Mouse (Mus musculus) myocyte (in vitro differentiated cells): Measurements from ENCODE around the gene Cacnb3. TPM values are rescaled to one million over a fixed set of nuclear protein-coding genes. Genes with fewer than 3 reads are reported as not detected.
A peak's percentile ranks its signal among the peaks of the same experiment; 100 is the strongest.

Experiments used
- H3K27me3 ChIP-seq: one replicate; pipeline ENCODE4 v1.6.1; 2011; ENCODE audit not compliant: control insufficient read depth, insufficient read depth, insufficient read length
- H3K36me3 ChIP-seq: one replicate; pipeline ENCODE4 v1.6.1; 2011; ENCODE audit not compliant: control insufficient read depth, insufficient read depth
- H3K4me2 ChIP-seq: one replicate; pipeline ENCODE4 v1.6.1; 2011; ENCODE audit warnings: low read depth, control low read depth
- H3K4me3 ChIP-seq: one replicate; pipeline ENCODE4 v1.5.1; 2011; ENCODE audit warnings: mild to moderate bottlenecking, control low read depth, moderate library complexity
- H3K79me2 ChIP-seq: one replicate; pipeline ENCODE4 v1.6.1; 2011; ENCODE audit not compliant: control insufficient read depth, insufficient read depth
- H3ac ChIP-seq: one replicate; pipeline ENCODE4 v1.6.1; 2011; ENCODE audit not compliant: control insufficient read depth, insufficient read length
- CEBPB ChIP-seq: IDR thresholded peaks from 2 replicates; pipeline ENCODE4 v1.6.1; 2011; ENCODE audit warnings: mild to moderate bottlenecking, moderate library complexity; ENCODE audit not compliant: poor library complexity, insufficient read depth, severe bottlenecking
- E2F4 ChIP-seq: IDR thresholded peaks from one replicate; pipeline ENCODE4 v1.6.1; 2011; ENCODE audit warnings: mild to moderate bottlenecking, control low read depth, moderate library complexity; ENCODE audit not compliant: insufficient read depth
- MAX ChIP-seq: IDR thresholded peaks from one replicate; pipeline ENCODE4 v1.6.1; 2011; ENCODE audit warnings: low read depth, mild to moderate bottlenecking, control low read depth
- MYOD1 ChIP-seq, 3 experiments: IDR thresholded peaks; one replicate each; pipeline ENCODE4 v1.6.1; 2011; ENCODE audit warnings: control low read depth in 2 of 3, low read depth in 2 of 3, mild to moderate bottlenecking in 2 of 3, moderate library complexity in 1 of 3; ENCODE audit not compliant: insufficient read length in 2 of 3, control insufficient read depth in 1 of 3
- MYOG ChIP-seq, 3 experiments: IDR thresholded peaks; one replicate each; pipeline ENCODE4 v1.6.1; 2011; ENCODE audit warnings: control low read depth in 2 of 3, low read depth in 2 of 3, mild to moderate bottlenecking in 2 of 3; ENCODE audit not compliant: insufficient read length in 2 of 3, control insufficient read depth in 1 of 3, insufficient read depth in 1 of 3
- POLR2A ChIP-seq: IDR thresholded peaks from one replicate; pipeline ENCODE4 v1.6.1; 2011; ENCODE audit warnings: low read depth, mild to moderate bottlenecking, control low read depth, moderate library complexity; ENCODE audit not compliant: insufficient read length
- POLR2AphosphoS2 ChIP-seq: IDR thresholded peaks from one replicate; pipeline ENCODE4 v1.6.1; 2011; ENCODE audit warnings: low read depth, control low read depth; ENCODE audit not compliant: insufficient read length
- REST ChIP-seq: IDR thresholded peaks from one replicate; pipeline ENCODE4 v1.6.1; 2011; ENCODE audit warnings: mild to moderate bottlenecking, control low read depth, moderate library complexity; ENCODE audit not compliant: insufficient read depth, insufficient read length
- SRF ChIP-seq: IDR thresholded peaks from one replicate; pipeline ENCODE4 v1.6.1; 2011; ENCODE audit warnings: low read depth; ENCODE audit not compliant: control insufficient read depth, insufficient read length
- TCF12 ChIP-seq: IDR thresholded peaks from one replicate; pipeline ENCODE4 v1.6.1; 2011; ENCODE audit warnings: mild to moderate bottlenecking, control low read depth; ENCODE audit not compliant: poor library complexity, insufficient read depth, severe bottlenecking
- TCF3 ChIP-seq: IDR thresholded peaks from one replicate; pipeline ENCODE4 v1.6.1; 2011; ENCODE audit warnings: low read depth, control low read depth; ENCODE audit not compliant: insufficient read length
- USF1 ChIP-seq: IDR thresholded peaks from one replicate; pipeline ENCODE4 v1.6.1; 2011; ENCODE audit warnings: low read depth, mild to moderate bottlenecking, control low read depth, moderate library complexity
- polyA plus RNA-seq: library from polyadenylated mRNA; unstranded; fragments of >200 nt; fragmentation: generic; extraction: Trizol; gene quantifications from one replicate; pipeline ENCODE4 v1.2.1, GENCODE M21; 2012; ENCODE audit warnings: missing spikeins

Cacnb3 gene
- polyA plus RNA-seq, 1 experiment, result 80.8 TPM

DNA sequence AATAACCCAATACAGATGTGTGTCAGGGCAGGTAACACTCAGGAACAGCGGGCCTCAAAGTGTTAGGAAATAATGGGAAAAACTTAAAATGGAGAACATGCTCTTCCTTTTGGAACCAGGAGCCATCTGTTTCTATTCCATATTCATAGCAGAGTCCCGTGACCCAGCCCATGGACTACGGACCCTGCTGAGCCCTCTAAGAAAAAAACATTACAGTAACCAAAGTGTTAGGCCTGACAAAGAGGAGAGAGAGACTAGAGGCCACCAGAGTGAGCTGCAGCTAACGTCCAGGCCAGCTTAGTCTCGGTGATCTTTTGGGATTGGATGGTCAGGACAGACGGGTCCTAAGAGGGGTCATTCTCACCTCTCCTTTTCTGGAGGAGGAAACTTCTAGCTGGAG lies 15.7 kb upstream of the Cacnb3 start:
- H3K36me3 ChIP-seq, result no peaks in the 10 kb centered on the region
- no peaks in the 10 kb centered on the region for H3K79me2 ChIP-seq
- H3ac ChIP-seq, result no peak overlapping the region
- TF ChIP-seq POLR2A (no peak), MAX (no peak), REST (no peak), TCF3 (no peak), MYOG (IDR thresholded peaks at IDR 0.05; ENCODE audit: control insufficient read depth in 1 of 3, insufficient read depth in 1 of 3, insufficient read length in 2 of 3, low read depth in 2 of 3) (no peak), USF1 (no peak), CEBPB (no peak), POLR2AphosphoS2 (no peak), SRF (no peak), MYOD1 (IDR thresholded peaks at IDR 0.05; ENCODE audit: control insufficient read depth in 1 of 3, insufficient read length in 2 of 3, low read depth in 2 of 3) (no peak), TCF12 (no peak), E2F4 (no peak)
- no peaks in the 10 kb centered on the region for H3K27me3 ChIP-seq
- H3K4me3 ChIP-seq, result no peak overlapping the region
- no peak overlapping the region for H3K4me2 ChIP-seq

DNA sequence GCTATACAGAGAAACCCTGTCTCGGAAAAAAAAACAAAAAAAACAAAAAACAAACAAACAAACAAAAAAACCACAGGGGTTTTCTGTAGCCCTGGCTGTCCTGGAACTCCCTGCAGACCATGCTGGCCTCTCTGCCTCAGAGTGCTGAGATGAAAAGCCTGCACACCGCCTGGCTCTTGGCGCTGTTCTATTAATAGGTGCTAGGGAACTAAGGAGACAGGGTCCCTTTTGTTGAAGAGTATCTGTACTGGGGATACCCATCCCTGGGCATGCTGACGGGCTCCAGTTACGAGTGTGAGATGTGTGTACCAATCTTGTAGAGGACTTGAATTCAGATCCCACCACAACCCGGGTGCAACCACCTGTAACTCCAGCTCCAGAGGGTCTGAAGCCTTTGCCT lies 14.9 kb upstream of the Cacnb3 start:
- no peak overlapping the region for H3K4me2 ChIP-seq

DNA sequence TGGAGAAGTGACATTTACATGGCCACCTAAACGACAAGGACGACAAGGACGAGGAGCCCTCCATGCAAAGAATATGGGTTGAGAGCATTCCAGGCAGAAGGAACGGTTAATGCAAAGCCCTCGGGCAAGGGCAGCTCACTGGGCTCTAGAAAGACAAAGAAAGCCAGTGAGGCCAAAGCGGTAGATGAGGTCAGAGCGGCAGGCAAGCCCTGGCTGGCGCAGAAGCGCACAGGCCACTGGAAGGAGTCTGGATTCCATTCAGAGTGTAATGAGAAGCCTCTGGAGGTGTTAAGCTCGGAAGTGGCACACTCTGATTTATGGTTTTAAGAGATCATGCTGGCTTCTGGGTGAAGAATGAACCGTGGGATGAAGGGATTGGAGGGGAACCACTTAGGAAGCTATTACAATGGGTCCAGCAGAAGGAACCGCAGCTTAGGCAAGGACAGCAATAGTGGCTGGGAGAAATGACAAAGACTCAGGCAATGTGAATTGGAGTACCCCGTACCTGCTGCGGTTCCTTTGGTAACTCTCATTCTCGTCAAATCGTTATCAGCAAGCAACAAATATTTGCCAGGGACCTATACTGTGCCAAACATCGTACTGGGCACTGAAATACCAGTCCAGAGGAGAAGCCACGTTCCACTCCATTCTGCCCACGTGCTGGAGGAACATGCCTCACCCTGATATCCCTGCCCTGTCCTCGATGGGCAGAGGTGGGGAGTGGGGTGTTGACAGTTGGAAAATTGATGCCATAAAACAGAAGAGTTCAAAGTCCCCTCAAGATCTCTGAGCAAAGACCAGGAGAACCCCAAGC lies 14.1 kb upstream of the Cacnb3 start:
- TF ChIP-seq E2F4, result no peak
- no peak for TF ChIP-seq CEBPB
- TF ChIP-seq POLR2A, result no peak
- no peak for TF ChIP-seq MAX
- TF ChIP-seq TCF3, result no peak
- Histone ChIP-seq H3K4me2 (peak overlapping the region; percentile 70), H3ac (no peak overlapping the region), H3K4me3 (peak overlapping the region; percentile 1), H3K27me3 (no peaks in the 10 kb centered on the region), H3K79me2 (no peaks in the 10 kb centered on the region), H3K36me3 (no peaks in the 10 kb centered on the region)

More for the DNA sequence above, 14.9 kb upstream of the Cacnb3 start:
- H3K79me2 ChIP-seq, result no peaks in the 10 kb centered on the region
- H3ac ChIP-seq, result no peak overlapping the region
- no peak for TF ChIP-seq TCF3
- no peak for TF ChIP-seq USF1
- H3K27me3 ChIP-seq, result no peaks in the 10 kb centered on the region
- no peaks in the 10 kb centered on the region for H3K36me3 ChIP-seq
- no peak overlapping the region for H3K4me3 ChIP-seq

DNA sequence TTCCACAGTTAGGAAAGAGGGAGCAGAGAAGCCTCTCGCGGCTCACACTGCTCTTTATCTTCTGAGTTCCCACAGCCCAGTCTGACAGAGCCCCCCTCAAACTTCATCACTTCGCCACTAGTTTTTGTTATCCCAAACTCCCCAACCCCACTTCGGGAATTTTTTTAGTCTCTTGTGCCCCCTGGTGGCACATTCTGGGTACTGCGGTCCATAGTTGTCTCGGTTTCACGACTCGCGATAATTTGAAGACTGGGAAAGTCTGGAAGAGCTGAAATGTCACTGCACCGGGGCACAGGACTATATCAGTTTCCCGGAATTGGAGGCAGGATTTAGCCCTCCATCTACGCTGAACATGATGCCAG lies 13.5 kb upstream of the Cacnb3 start:
- TF ChIP-seq SRF (no peak), E2F4 (no peak), REST (no peak), TCF12 (no peak), POLR2A (no peak), USF1 (no peak), MAX (no peak), TCF3 (no peak), MYOD1 (IDR thresholded peaks at IDR 0.05; ENCODE audit: control insufficient read depth in 1 of 3, insufficient read length in 2 of 3, low read depth in 2 of 3) (no peak), MYOG (IDR thresholded peaks at IDR 0.05; ENCODE audit: control insufficient read depth in 1 of 3, insufficient read depth in 1 of 3, insufficient read length in 2 of 3, low read depth in 2 of 3) (no peak), CEBPB (no peak), POLR2AphosphoS2 (no peak)
- Histone ChIP-seq H3K27me3 (no peaks in the 10 kb centered on the region), H3K4me3 (peak overlapping the region; percentile 1), H3K36me3 (no peaks in the 10 kb centered on the region), H3K4me2 (peak overlapping the region; percentile 70), H3K79me2 (no peaks in the 10 kb centered on the region), H3ac (no peak overlapping the region)

DNA sequence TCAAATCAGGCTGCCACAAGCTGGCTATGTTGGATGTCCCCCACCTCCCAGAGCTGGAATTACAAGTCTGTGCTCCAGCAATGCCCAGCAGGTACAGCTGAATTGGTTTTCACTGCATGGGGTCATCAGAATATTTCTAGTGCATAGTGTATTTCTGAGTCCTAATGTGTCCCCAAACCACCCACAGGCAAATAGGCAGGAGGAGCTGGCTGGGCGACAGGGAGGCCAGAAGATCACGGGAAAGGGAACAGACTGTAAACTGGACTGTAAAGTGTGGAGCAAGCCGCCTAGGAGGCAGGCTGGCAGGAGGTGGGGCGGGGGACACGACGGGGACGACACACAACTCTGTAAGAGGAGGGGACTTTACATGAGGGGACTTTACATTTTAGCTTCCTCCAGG lies 8.4 kb upstream of the Cacnb3 start:
- no peaks in the 10 kb centered on the region for H3K27me3 ChIP-seq
- no peaks in the 10 kb centered on the region for H3K36me3 ChIP-seq
- H3K4me2 ChIP-seq, result no peak overlapping the region
- H3ac ChIP-seq, result no peak overlapping the region
- no peak for TF ChIP-seq CEBPB
- TF ChIP-seq SRF, result peak; percentile 27
- no peak for TF ChIP-seq MYOG (IDR thresholded peaks at IDR 0.05; ENCODE audit: control insufficient read depth in 1 of 3, insufficient read depth in 1 of 3, insufficient read length in 2 of 3, low read depth in 2 of 3)
- TF ChIP-seq MYOD1 (IDR thresholded peaks at IDR 0.05; ENCODE audit: control insufficient read depth in 1 of 3, insufficient read length in 2 of 3, low read depth in 2 of 3), result no peak
- no peak overlapping the region for H3K4me3 ChIP-seq
- H3K79me2 ChIP-seq, result no peaks in the 10 kb centered on the region
